Comparison of ENCODE assay signal across 8 mouse cellular contexts in the genomic region with DNA sequence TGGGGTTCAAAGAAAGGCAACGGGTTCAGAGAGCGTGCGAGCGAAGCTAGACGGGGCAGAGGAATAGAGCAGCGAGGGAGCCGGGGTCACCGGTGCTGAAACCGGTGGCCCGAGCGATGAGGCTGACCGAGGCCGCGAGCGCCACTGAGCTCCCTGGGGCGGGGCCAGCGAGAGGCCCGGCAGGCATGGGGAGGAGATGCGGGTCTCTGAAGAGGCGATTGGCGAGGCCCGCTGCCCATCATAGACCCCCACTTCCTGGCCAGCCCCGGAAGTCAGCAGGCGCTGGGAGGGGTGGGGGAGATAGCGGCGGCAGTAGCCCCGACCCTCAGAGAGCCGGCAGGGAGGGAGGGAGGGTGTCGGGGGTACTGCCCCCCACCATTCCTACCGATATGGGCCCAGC. TPM values are rescaled to one million over a fixed set of nuclear protein-coding genes. Genes with fewer than 3 reads are reported as not detected.
DNase-seq lines count a peak whose midpoint lies in the region; ATAC-seq and TF ChIP-seq lines count a peak whose summit lies in the region.

No protein-coding gene starts in this region.

- H3K4me2 ChIP-seq in embryonic facial prominence, embryonic 14.5 days (ENCODE audit: low read depth, low read length) = peak overlapping the region; percentile 90
- peak overlapping the region; percentile 92 for H3K4me2 ChIP-seq in limb, embryonic 14.5 days (replicated peaks; ENCODE audit: low read depth, low read length, severe bottlenecking)
- peak overlapping the region; percentile 94 for H3K4me2 ChIP-seq in midbrain, embryonic 16.5 days (ENCODE audit: low read length)

- TF ChIP-seq CTCF in bone marrow, adult 2 months (IDR thresholded peaks at IDR 0.05; ENCODE audit: control insufficient read depth, insufficient read depth, low read length) = no peak
- no peak for TF ChIP-seq CTCF in spleen, adult 2 months (IDR thresholded peaks at IDR 0.05; ENCODE audit: extremely low read depth, insufficient read depth, insufficient read length, insufficient replicate concordance)

- 0% methylated on average over 30 of the region's 30 CpGs for WGBS in bone marrow, adult 2 months
- 0% methylated on average over 6 of the region's 30 CpGs for WGBS in embryonic facial prominence, embryonic 14.5 days
- WGBS in limb, embryonic 14.5 days = 0% methylated on average over 23 of the region's 30 CpGs
- WGBS in midbrain, embryonic 16.5 days = under 1% methylated on average over 30 of the region's 30 CpGs
- WGBS in spleen, adult 2 months = under 1% methylated on average over 30 of the region's 30 CpGs

- peak; percentile 96 for DNase-seq in 416B (ENCODE audit: low read depth)
- peak; percentile 97 for DNase-seq in embryonic facial prominence, embryonic 14.5 days (ENCODE audit: low spot score)
- DNase-seq in heart, adult 8-10 months (ENCODE audit: low spot score) = peak; percentile 97
- peak; percentile 98 for DNase-seq in kidney, adult 9 months
- peak; percentile 96 for DNase-seq in limb, embryonic 14.5 days (ENCODE audit: low spot score)
- peak; percentile 85 to 95 for DNase-seq in spleen, adult 2 months (ENCODE audit: low read depth in 1 of 2, low spot score in 2 of 2)

- H3K27ac ChIP-seq in bone marrow, adult 2 months (ENCODE audit: control insufficient read depth, insufficient read depth, low read depth, low read length, poor library complexity) = peak overlapping the region; percentile 94
- H3K27ac ChIP-seq in embryonic facial prominence, embryonic 14.5 days (replicated peaks; ENCODE audit: low read depth, low read length) = peak overlapping the region; percentile 89
- H3K27ac ChIP-seq in limb, embryonic 14.5 days (replicated peaks; ENCODE audit: low read depth, low read length) = peak overlapping the region; percentile 44
- peak overlapping the region; percentile 79 for H3K27ac ChIP-seq in midbrain, embryonic 16.5 days (ENCODE audit: low read length)
- H3K27ac ChIP-seq in spleen, adult 2 months (ENCODE audit: insufficient read depth, low read length) = peak overlapping the region; percentile 91

- peak overlapping the region; percentile 91 for H3K9ac ChIP-seq in embryonic facial prominence, embryonic 14.5 days (ENCODE audit: low read depth, low read length)
- peak overlapping the region; percentile 88 for H3K9ac ChIP-seq in limb, embryonic 14.5 days (ENCODE audit: low read depth, low read length, severe bottlenecking)
- H3K9ac ChIP-seq in midbrain, embryonic 16.5 days (ENCODE audit: low read depth, low read length) = peak overlapping the region; percentile 98

- ATAC-seq in embryonic facial prominence, embryonic 14.5 days (ENCODE audit: low read depth) = peak; percentile 48
- ATAC-seq in limb, embryonic 14.5 days (ENCODE audit: low FRiP score, low read depth) = peak; percentile 50
- peak; percentile 41 for ATAC-seq in midbrain, embryonic 16.5 days

- no peaks in the 10 kb centered on the region for H3K9me3 ChIP-seq in embryonic facial prominence, embryonic 14.5 days (ENCODE audit: control insufficient read depth, low read length)
- no peaks in the 10 kb centered on the region for H3K9me3 ChIP-seq in limb, embryonic 14.5 days (ENCODE audit: control insufficient read depth, low read length)
- H3K9me3 ChIP-seq in midbrain, embryonic 16.5 days (replicated peaks; ENCODE audit: control insufficient read depth, low read length, poor library complexity, severe bottlenecking) = no peaks in the 10 kb centered on the region

- peaks cover 8% of the 10 kb centered on the region; the same call in 1 of the 2 replicates for H3K4me1 ChIP-seq in bone marrow, adult 2 months (ENCODE audit: control insufficient read depth, insufficient read depth, low read length)
- peaks cover 17% of the 10 kb centered on the region for H3K4me1 ChIP-seq in embryonic facial prominence, embryonic 14.5 days (ENCODE audit: control insufficient read depth, insufficient read depth, low read length)
- peaks cover 26% of the 10 kb centered on the region for H3K4me1 ChIP-seq in limb, embryonic 14.5 days (ENCODE audit: control insufficient read depth, insufficient read depth, low read length)
- H3K4me1 ChIP-seq in midbrain, embryonic 16.5 days (ENCODE audit: control insufficient read depth, insufficient read depth, low read length) = peaks cover 41% of the 10 kb centered on the region
- peaks cover 33% of the 10 kb centered on the region; the same call in 1 of the 2 replicates for H3K4me1 ChIP-seq in spleen, adult 2 months (ENCODE audit: control insufficient read depth, insufficient read depth, insufficient read length)

- H3K27me3 ChIP-seq in embryonic facial prominence, embryonic 14.5 days (replicated peaks; ENCODE audit: control insufficient read depth, insufficient read depth, low read length) = no peaks in the 10 kb centered on the region
- H3K27me3 ChIP-seq in limb, embryonic 14.5 days (ENCODE audit: control insufficient read depth, insufficient read depth, low read length) = no peaks in the 10 kb centered on the region
- no peaks in the 10 kb centered on the region for H3K27me3 ChIP-seq in midbrain, embryonic 16.5 days (ENCODE audit: control insufficient read depth, insufficient read depth, low read depth, low read length)
- no peaks in the 10 kb centered on the region for H3K27me3 ChIP-seq in spleen, adult 2 months (ENCODE audit: control insufficient read depth, insufficient read depth, low read length)

- H3K36me3 ChIP-seq in embryonic facial prominence, embryonic 14.5 days (ENCODE audit: control insufficient read depth, insufficient read depth, low read length) = peaks cover 14% of the 10 kb centered on the region
- H3K36me3 ChIP-seq in limb, embryonic 14.5 days (ENCODE audit: control insufficient read depth, insufficient read depth, low read length) = peaks cover 26% of the 10 kb centered on the region
- peaks cover 7% of the 10 kb centered on the region for H3K36me3 ChIP-seq in midbrain, embryonic 16.5 days (ENCODE audit: control insufficient read depth, insufficient read depth, low read length)
- peaks cover 7% of the 10 kb centered on the region for H3K36me3 ChIP-seq in spleen, adult 2 months (ENCODE audit: control insufficient read depth, insufficient read depth, low read length)

- TF ChIP-seq POLR2A in bone marrow, adult 2 months (IDR thresholded peaks at IDR 0.05; ENCODE audit: borderline replicate concordance, control insufficient read depth, low read depth, low read length) = peak; percentile 90; the same call in 1 of the 2 replicates
- TF ChIP-seq POLR2A in limb, embryonic 14.5 days (IDR thresholded peaks at IDR 0.05; ENCODE audit: borderline replicate concordance, extremely low read depth, insufficient read depth, insufficient read length) = 0 out of 2 replicates have a peak, but pooled peaks have one; percentile 73
- peak; percentile 45 for TF ChIP-seq POLR2A in spleen, adult 2 months (IDR thresholded peaks at IDR 0.05; ENCODE audit: low read depth, low read length)

- peak overlapping the region; percentile 75 for H3K4me3 ChIP-seq in bone marrow, adult 2 months (replicated peaks; ENCODE audit: control insufficient read depth, low read depth, low read length)
- H3K4me3 ChIP-seq in embryonic facial prominence, embryonic 14.5 days (ENCODE audit: low read depth, low read length) = peak overlapping the region; percentile 74
- H3K4me3 ChIP-seq in limb, embryonic 14.5 days (replicated peaks; ENCODE audit: low read length) = peak overlapping the region; percentile 95
- H3K4me3 ChIP-seq in midbrain, embryonic 16.5 days (ENCODE audit: low read depth, low read length) = peak overlapping the region; percentile 88
- peak overlapping the region; percentile 90 for H3K4me3 ChIP-seq in spleen, adult 2 months (ENCODE audit: extremely low read depth, insufficient read depth, insufficient read length)

RNA-seq across cellular contexts. Expression of a gene that starts 1.5 kb away (rescaled TPM):
- 37.4 and 66.7 TPM in 2 replicates for polyA plus RNA-seq in bone marrow, adult 2 months (2011; ENCODE audit: insufficient read depth, insufficient read length, low replicate concordance, missing spikeins)
- 54.8 and 60.5 TPM in 2 replicates for polyA plus RNA-seq in embryonic facial prominence, embryonic 14.5 days (2014; fragmentation: Nextera tagmentation; extraction: Ambion mirVana)
- total RNA-seq in heart, adult 8-10 months (2022) = 10 to 100 TPM; 66.5 to 78.4 (median 73.4) TPM
- polyA plus RNA-seq in limb, embryonic 14.5 days (2012; rRNA removed) = 150 and 223 TPM in 2 replicates
- 53.3 and 55.4 TPM in 2 replicates for polyA plus RNA-seq in limb, embryonic 14.5 days (2014; fragmentation: Nextera tagmentation; extraction: Ambion mirVana)
- 118 TPM in 2 replicates for polyA plus RNA-seq in midbrain, embryonic 16.5 days (2015; fragmentation: Nextera tagmentation; extraction: Ambion mirVana)
- polyA plus RNA-seq in spleen, adult 2 months (2012; rRNA removed) = 156 and 187 TPM in 2 replicates

RNA-seq across cellular contexts. Expression of a gene that starts 2.1 kb away (rescaled TPM):
- polyA plus RNA-seq in bone marrow, adult 2 months (2011; ENCODE audit: insufficient read depth, insufficient read length, low replicate concordance, missing spikeins) = 36.4 and 42.3 TPM in 2 replicates
- polyA plus RNA-seq in embryonic facial prominence, embryonic 14.5 days (2014; fragmentation: Nextera tagmentation; extraction: Ambion mirVana) = 80.8 and 85.3 TPM in 2 replicates
- total RNA-seq in heart, adult 8-10 months (2022) = 10 to 100 TPM; 37.4 to 42.5 (median 39.1) TPM
- polyA plus RNA-seq in limb, embryonic 14.5 days (2012; rRNA removed) = 103 and 112 TPM in 2 replicates
- polyA plus RNA-seq in limb, embryonic 14.5 days (2014; fragmentation: Nextera tagmentation; extraction: Ambion mirVana) = 79.5 and 83.6 TPM in 2 replicates
- polyA plus RNA-seq in midbrain, embryonic 16.5 days (2015; fragmentation: Nextera tagmentation; extraction: Ambion mirVana) = 291 and 298 TPM in 2 replicates
- 54.1 and 61.8 TPM in 2 replicates for polyA plus RNA-seq in spleen, adult 2 months (2012; rRNA removed)

RNA-seq across cellular contexts. Expression of a gene that starts 7.9 kb away (rescaled TPM):
- polyA plus RNA-seq in bone marrow, adult 2 months (2011; ENCODE audit: insufficient read depth, insufficient read length, low replicate concordance, missing spikeins) = 12.2 and 16.3 TPM in 2 replicates
- polyA plus RNA-seq in embryonic facial prominence, embryonic 14.5 days (2014; fragmentation: Nextera tagmentation; extraction: Ambion mirVana) = 2.0 and 2.3 TPM in 2 replicates
- under 1 TPM in 2 of 4 experiments, not detected in 2; 0.14 to 0.16 TPM for total RNA-seq in heart, adult 8-10 months (2022)
- 12.2 and 13.2 TPM in 2 replicates for polyA plus RNA-seq in limb, embryonic 14.5 days (2012; rRNA removed)
- 2.1 and 2.9 TPM in 2 replicates for polyA plus RNA-seq in limb, embryonic 14.5 days (2014; fragmentation: Nextera tagmentation; extraction: Ambion mirVana)
- polyA plus RNA-seq in midbrain, embryonic 16.5 days (2015; fragmentation: Nextera tagmentation; extraction: Ambion mirVana) = 0.95 and 1.1 TPM in 2 replicates
- polyA plus RNA-seq in spleen, adult 2 months (2012; rRNA removed) = 5.2 and 5.3 TPM in 2 replicates

RNA-seq across cellular contexts. Expression of a gene that starts 10.2 kb away (rescaled TPM):
- polyA plus RNA-seq in bone marrow, adult 2 months (2011; ENCODE audit: insufficient read depth, insufficient read length, low replicate concordance, missing spikeins) = 4.2 and 7.2 TPM in 2 replicates
- 12.3 and 14.0 TPM in 2 replicates for polyA plus RNA-seq in embryonic facial prominence, embryonic 14.5 days (2014; fragmentation: Nextera tagmentation; extraction: Ambion mirVana)
- total RNA-seq in heart, adult 8-10 months (2022) = 1 to 10 TPM in 3 of 4 experiments, under 1 TPM in 1; 0.94 to 1.3 (median 1.0) TPM
- polyA plus RNA-seq in limb, embryonic 14.5 days (2012; rRNA removed) = 11.3 and 12.8 TPM in 2 replicates
- 8.1 and 8.7 TPM in 2 replicates for polyA plus RNA-seq in limb, embryonic 14.5 days (2014; fragmentation: Nextera tagmentation; extraction: Ambion mirVana)
- polyA plus RNA-seq in midbrain, embryonic 16.5 days (2015; fragmentation: Nextera tagmentation; extraction: Ambion mirVana) = 6.1 and 6.3 TPM in 2 replicates
- 3.2 and 3.9 TPM in 2 replicates for polyA plus RNA-seq in spleen, adult 2 months (2012; rRNA removed)

RNA-seq across cellular contexts. Expression of a gene that starts 14.5 kb away (rescaled TPM):
- polyA plus RNA-seq in bone marrow, adult 2 months (2011; ENCODE audit: insufficient read depth, insufficient read length, low replicate concordance, missing spikeins) = 50.3 and 95.1 TPM in 2 replicates
- polyA plus RNA-seq in embryonic facial prominence, embryonic 14.5 days (2014; fragmentation: Nextera tagmentation; extraction: Ambion mirVana) = 11.3 and 12.2 TPM in 2 replicates
- 10 to 100 TPM; 16.0 to 20.6 (median 17.6) TPM for total RNA-seq in heart, adult 8-10 months (2022)
- polyA plus RNA-seq in limb, embryonic 14.5 days (2012; rRNA removed) = 141 and 149 TPM in 2 replicates
- polyA plus RNA-seq in limb, embryonic 14.5 days (2014; fragmentation: Nextera tagmentation; extraction: Ambion mirVana) = 13.5 and 17.0 TPM in 2 replicates
- 9.4 and 9.7 TPM in 2 replicates for polyA plus RNA-seq in midbrain, embryonic 16.5 days (2015; fragmentation: Nextera tagmentation; extraction: Ambion mirVana)
- polyA plus RNA-seq in spleen, adult 2 months (2012; rRNA removed) = 60.4 and 69.5 TPM in 2 replicates

Comparison
In these comparisons a context has a peak if more than half of its experiments do, and no peak if none do; other contexts are left out.
1. Peak in every context shown above with its lines: DNase-seq, ATAC-seq, H3K4me3 ChIP-seq and H3K27ac ChIP-seq.
2. H3K27ac ChIP-seq: peak in every context shown above with its lines; median percentile 94 in bone marrow, adult 2 months; 91 in spleen, adult 2 months; 89 in embryonic facial prominence, embryonic 14.5 days; 79 in midbrain, embryonic 16.5 days; 44 in limb, embryonic 14.5 days.